Mouse (Mus musculus): ENCODE data around the gene Zmym2. TPM values are rescaled to one million over a fixed set of nuclear protein-coding genes. Genes with fewer than 3 reads are reported as not detected.
A peak's percentile ranks its signal among the peaks of the same experiment; 100 is the strongest.

Zmym2 gene
- total RNA-seq, 2 experiments from 2014 or later: 83.4 to 84.4 TPM

DNA sequence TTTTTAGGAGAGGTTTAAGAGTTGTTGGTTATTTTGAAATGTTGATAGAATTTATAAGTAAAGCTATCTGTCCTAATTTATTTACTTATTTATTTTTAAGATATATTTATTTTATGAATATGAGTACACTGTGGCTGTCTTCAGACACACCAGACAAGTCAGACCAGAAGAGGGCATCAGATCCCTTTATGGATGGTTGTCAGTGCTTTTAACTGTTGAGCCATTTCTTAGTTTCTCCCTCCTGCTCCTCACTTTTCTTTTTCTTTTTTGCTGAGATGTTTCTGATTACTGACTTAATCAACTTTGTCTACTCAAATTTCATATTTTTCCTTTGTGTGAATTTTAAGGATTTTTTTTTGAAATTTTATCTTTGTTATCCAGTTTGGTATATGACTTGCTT, 13.2 kb downstream of the Zmym2 start:
- intact Hi-C loops (cut with DNase I): no loop called here
- no peak for DNase-seq (ENCODE audit: low spot score in 2 of 2)

DNA sequence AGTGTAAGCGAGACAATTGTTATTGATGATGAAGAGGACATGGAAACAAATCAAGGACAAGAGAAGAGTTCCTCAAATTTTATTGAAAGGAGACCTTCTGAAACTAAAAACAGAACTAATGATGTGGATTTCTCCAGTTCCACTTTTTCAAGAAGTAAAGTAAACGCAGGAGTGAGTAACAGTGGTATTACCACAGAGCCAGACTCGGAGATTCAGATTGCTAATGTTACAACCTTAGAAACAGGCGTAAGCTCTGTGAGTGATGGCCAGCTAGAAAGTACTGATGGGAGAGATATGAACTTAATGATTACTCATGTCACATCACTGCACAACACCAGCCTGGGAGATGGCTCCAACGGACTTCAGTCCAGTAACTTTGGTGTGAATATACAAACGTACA, 16.6 kb downstream of the Zmym2 start:
- intact Hi-C loops (cut with DNase I): no loop called here
- no peak for DNase-seq (ENCODE audit: low spot score in 2 of 2)

DNA sequence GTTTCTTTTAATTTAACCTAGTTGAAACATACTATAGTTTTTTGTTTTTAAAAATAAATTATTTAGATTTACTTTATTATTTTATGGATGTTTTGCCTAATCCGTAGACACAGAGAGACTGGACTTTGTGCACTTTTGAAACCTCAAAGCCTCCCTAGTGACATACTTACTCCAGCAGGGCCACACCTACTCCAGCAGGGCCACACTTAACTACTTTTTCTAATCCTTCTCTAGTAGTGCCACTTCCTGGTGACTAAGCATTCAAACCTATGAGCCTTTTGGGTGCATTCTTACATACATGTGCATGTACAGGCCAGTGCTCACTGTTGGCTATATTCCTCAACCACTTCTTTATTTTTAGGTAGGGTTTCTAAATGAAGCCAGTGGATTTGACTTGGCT, 19.2 kb downstream of the Zmym2 start:
- intact Hi-C loops (cut with DNase I): no loop called here
- DNase-seq (ENCODE audit: low spot score in 2 of 2): no peak

DNA sequence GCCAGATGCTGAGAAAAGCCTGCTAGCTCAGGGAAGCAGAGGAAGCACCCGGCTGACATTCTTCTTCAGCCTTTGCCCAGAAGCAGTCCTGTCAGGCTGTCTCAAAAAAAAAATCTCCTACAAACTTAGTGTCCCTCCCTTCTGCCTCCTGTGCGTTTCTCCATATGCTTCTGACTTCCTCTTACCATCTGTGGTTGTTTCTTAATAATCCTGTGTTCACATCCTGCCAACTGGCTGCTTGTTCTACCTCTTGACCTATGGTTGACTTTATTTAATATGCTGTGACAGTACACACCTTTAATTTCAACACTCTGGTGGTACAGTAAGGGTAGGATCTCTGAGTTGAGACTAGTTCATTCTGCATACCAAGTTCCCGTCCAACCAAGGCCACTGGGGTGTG, 32.1 kb downstream of the Zmym2 start:
- intact Hi-C loops (cut with DNase I): no loop called here
- no peak for DNase-seq (ENCODE audit: low spot score in 2 of 2)

DNA sequence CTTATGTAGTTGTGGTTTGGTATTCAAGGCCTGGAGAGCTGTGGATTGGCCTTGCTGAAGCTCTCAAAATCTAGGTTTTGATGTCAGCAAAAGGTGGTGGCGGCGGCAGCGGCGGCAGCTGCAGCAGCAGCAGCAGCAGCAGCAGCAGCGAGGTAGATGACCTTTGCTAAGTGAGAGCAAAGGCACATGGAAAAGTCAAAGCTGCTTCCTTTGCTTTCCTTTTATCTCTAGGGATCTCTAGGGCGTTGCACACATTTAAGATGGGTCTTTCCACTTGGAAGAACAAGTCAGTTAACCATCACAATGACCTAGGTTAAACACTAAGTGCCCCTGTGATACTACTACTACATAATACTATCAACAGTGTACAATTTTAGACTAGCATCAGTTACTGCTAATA, 49.0 kb downstream of the Zmym2 start:
- intact Hi-C loops (cut with DNase I): no loop called here

DNA sequence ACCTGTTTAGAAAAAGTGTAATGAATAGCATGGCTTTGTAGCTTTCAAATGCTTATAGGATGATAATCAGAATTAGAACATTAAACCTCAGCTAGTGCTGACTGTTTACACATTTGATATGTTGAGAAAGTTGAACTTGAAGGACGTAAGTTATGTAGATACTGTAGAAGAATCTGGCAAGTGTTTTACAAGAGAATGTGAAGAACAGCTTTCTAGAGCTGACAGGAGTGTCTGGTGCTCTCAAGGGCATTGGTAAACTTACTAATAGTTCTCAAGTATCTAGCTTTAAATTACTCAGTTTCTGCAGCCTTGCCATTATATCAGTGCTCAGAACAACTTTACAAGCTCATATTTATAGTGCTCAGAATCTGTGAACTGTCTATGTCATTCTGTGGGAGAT, 53.5 kb downstream of the Zmym2 start:
- intact Hi-C loops (cut with DNase I): loop anchor here (10.0 kb wide), 1 partner anchor 135 kb away; no protein-coding TSS in a partner anchor
- no peak for DNase-seq (ENCODE audit: low spot score in 2 of 2)

More for the DNA sequence above, 49.0 kb downstream of the Zmym2 start:
- no peak for DNase-seq (ENCODE audit: low spot score in 2 of 2)

DNA sequence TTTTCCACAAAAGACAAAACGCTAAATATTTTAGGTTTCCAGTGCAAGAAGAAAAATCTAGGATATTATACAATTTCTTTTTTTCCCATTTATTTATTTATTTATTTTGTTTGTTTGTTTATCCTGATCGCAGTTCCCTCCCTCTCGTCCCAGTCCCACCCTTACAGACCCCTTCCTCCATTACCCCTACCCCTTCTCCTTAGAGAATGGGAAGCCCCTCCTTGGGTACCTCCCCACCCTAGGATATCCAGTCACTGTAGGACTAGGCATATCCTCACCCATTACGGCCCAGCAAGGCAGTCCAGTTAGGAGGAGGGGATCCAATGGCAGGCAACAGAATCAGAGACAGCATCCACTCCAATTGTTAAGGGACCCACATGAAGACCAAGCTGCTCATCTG, 66.5 kb downstream of the Zmym2 start:
- no peak for DNase-seq (ENCODE audit: low spot score in 2 of 2)
- intact Hi-C loops (cut with DNase I): no loop called here

DNA sequence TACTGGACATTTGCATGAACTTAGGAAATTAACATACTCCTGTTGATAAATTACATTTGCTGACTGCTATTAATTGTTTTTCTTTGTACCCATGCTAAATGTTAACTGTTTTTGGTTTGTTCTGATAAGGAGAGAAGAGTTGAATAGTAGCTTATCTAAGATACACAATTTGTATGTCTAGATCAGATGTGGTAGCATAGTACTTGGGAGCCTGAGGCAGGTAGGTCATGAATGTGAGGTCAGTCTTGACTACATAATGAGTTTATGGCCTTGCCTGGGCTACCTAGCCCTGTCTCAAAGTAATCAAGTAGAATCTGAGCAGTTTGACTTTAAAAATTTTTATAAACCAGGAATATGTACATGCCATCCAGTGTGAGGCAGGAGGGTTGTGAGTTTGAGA, 67.9 kb downstream of the Zmym2 start:
- DNase-seq (ENCODE audit: low spot score in 2 of 2): no peak
- intact Hi-C loops (cut with DNase I): no loop called here

DNA sequence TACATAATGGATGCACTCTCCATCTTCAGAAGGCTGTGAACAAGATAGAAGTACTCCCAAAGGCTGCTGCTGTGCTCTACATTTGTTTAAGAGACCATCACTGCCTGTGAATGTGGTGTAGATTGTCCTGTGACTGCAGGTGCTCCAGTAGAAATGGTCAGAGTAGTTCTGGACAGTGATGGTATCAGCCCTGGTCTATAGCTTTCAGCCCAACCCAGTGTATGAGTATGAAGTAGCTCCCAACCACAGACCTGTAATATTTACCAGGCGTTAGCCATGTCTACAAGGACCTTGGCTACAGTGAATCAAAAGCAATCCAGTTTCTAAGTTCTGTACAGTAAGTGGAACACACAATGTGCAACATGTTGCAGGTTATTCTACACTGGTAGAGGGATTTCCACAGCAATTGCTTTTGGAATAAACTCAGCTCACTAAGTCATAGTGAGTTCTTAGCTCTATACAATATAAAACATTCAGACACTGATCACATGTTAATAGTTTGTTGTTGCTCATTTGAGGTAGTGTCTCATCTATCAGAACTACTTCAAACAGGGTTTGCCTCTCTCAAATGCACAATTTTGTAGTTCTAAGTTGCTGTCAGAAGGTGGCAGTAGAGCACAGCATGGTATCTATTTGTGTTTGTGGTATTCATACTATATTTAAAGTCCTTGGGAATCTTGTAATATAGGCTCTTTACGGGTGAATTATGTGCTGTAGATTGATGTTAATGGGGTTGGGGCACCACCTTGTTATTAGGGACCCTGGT, 77.7 kb downstream of the Zmym2 start:
- intact Hi-C loops (cut with DNase I): loop anchor here (10.0 kb wide), 1 partner anchor 451 kb away; no protein-coding TSS in a partner anchor
- peak; percentile 47 to 61 for DNase-seq (ENCODE audit: low spot score in 2 of 2)

DNA sequence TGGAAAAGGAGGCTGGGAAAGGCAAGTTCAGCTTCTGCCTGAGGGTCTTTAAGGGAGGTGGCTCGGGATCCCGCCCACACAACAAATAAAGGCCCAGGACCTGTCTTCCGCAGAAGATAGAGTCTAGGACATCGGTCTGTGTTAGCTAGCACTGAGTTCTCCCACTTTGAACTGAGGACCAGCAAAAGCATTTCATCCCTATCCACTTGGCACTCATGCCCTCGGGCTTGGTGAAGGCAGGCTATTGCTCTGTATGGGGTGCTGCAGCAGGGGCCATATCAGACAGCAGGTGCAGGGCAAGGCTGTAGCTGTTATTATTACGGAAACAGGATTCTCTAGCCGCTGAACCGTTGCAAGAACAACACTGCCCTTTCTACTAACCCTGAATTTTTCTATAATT, 83.2 kb downstream of the Zmym2 start:
- DNase-seq (ENCODE audit: low spot score in 2 of 2): no peak
- intact Hi-C loops (cut with DNase I): loop anchor here (5.0 to 10.0 kb wide), 2 partner anchors 88 to 445 kb away; partner anchors contain the start of gene Gja3

DNA sequence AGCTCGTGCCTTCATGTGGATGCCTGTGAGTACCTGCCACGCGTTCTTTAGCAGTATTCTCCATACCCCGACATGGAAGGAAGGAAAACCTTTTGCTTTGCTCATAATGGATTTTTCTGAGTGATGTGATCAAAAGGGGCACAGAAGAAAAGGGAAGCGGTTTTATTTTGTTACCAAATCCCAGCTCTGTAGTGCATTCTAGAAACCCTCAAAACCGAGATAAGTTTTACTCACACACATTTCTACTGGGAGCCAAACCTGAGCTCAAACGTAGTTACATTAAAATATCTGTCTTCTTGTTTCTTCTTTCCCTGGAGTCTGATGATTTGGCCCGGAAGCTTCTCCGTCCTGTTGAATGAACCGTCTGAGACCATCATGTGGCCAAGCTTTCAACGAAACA, 83.7 kb downstream of the Zmym2 start:
- intact Hi-C loops (cut with DNase I): no loop called here
- DNase-seq (ENCODE audit: low spot score in 2 of 2): no peak

DNA sequence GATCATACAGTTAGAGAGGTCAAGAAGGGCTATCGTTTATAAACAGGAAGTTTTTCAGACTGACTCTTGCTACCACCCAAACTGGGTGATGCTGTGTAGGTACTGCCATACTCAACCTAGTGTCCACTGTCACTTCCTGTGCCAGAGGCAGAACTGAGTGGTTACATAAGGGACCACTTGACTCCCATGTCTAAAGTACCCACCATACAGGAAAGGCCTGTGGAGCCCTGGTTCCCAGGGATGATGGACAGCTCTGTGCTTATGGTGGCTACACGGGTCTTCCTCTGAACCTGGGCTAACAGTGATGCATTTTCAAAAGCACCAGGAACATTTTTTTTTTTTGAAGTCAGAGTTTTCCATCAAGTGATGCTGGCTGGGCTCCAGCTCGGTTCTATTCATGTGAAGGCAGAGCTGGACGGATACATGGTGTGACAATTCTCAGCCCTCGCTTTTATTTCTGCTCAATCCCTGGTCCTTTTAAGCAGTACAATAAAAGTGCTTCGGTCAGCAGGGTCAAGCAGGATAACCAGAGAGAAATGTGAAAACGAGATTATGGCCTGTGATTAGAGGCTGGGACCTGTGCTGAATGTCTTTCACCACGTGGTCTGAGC, 91.7 kb downstream of the Zmym2 start:
- DNase-seq (ENCODE audit: low spot score in 2 of 2): no peak
- intact Hi-C loops (cut with DNase I): no loop called here

DNA sequence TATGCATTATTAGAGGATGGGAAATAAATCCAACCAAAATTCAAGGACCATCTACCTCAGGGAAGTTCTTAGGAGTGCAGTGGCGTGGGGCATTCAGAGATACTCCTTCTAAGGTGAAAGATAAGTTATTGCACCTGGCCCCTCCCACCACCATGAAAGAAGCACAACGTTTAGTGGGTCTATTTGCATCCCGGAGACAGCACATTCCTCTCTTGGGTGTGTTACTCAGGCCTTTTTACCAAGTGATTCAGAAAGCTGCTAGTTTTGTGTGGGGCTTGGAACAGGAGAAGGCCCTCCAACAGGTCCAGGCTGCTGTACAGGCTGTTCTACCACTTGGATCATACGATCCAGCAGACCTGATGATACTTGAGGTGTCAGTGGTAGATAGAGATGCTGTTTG, 102.2 kb downstream of the Zmym2 start:
- no peak for DNase-seq (ENCODE audit: low spot score in 2 of 2)
- intact Hi-C loops (cut with DNase I): no loop called here

Other genes with a start within 250 kb of the Zmym2 start
- 10 to 100 TPM; 55.2 to 59.4 TPM for gene Mphosph8, start 218.4 kb upstream of the Zmym2 start, total RNA-seq (2021)
- gene Pspc1, start 108.3 kb upstream of the Zmym2 start, total RNA-seq (2021): 10 to 100 TPM; 62.9 to 63.1 TPM
- 10 to 100 TPM; 25.3 to 26.7 TPM for gene Zmym5, start 74.9 kb upstream of the Zmym2 start, total RNA-seq (2021)
- gene Gja3, start 171.4 kb downstream of the Zmym2 start, total RNA-seq (2021): under 1 TPM; 0.15 to 0.44 TPM
- 10 to 100 TPM; 10.2 to 11.8 TPM for gene Gjb2, start 218.0 kb downstream of the Zmym2 start, total RNA-seq (2021)
- gene Gm4491, start 229.2 kb downstream of the Zmym2 start, total RNA-seq (2021): under 1 TPM; 0.22 to 0.57 TPM
- gene Gjb6, start 247.0 kb downstream of the Zmym2 start, total RNA-seq (2021): 10 to 100 TPM; 71.2 to 83.5 TPM

Data from left cerebral cortex, postnatal 14 days (tissue).